Mouse (Mus musculus) spleen, adult 2 months (tissue): Measurements from ENCODE around the gene Cys1. TPM values are rescaled to one million over a fixed set of nuclear protein-coding genes. Genes with fewer than 3 reads are reported as not detected.
A peak's percentile ranks its signal among the peaks of the same experiment; 100 is the strongest.

Source experiments
- DNase-seq, 2 experiments: peaks; one replicate each; pipeline versions ENCODE4 v3.0.0 to v3.0.0-alpha.2; 2012 to 2021; ENCODE audit warnings: low spot score in 2 of 2, low read depth in 1 of 2
- H3K27ac ChIP-seq: fragments of 200-500 bp; 2 replicates; pipeline ENCODE4 v1.5.1; 2012; ENCODE audit warnings: low read length, inconsistent platforms; ENCODE audit not compliant: insufficient read depth
- H3K27me3 ChIP-seq: fragments of 200-500 bp; 2 replicates; pipeline ENCODE4 v1.6.1; 2012; ENCODE audit warnings: mild to moderate bottlenecking, moderate library complexity, low read length, inconsistent platforms; ENCODE audit not compliant: control insufficient read depth, insufficient read depth
- H3K36me3 ChIP-seq: fragments of 200-500 bp; 2 replicates; pipeline ENCODE4 v1.6.1; 2012; ENCODE audit warnings: mild to moderate bottlenecking, low read length, inconsistent platforms; ENCODE audit not compliant: control insufficient read depth, insufficient read depth
- H3K4me1 ChIP-seq: fragments of 200-500 bp; 2 replicates; pipeline ENCODE4 v1.6.1; 2011; ENCODE audit warnings: inconsistent platforms; ENCODE audit not compliant: control insufficient read depth, insufficient read depth, insufficient read length
- H3K4me3 ChIP-seq: fragments of 200-500 bp; 2 replicates; pipeline ENCODE4 v1.5.1; 2011; ENCODE audit warnings: mild to moderate bottlenecking, inconsistent platforms; ENCODE audit not compliant: insufficient read depth, insufficient read length; ENCODE audit errors: extremely low read depth
- CTCF ChIP-seq: fragments of 200-500 bp; IDR thresholded peaks from 2 replicates; pipeline ENCODE4 v1.5.1; 2011; ENCODE audit warnings: mild to moderate bottlenecking, inconsistent platforms; ENCODE audit not compliant: insufficient read depth, insufficient read length, insufficient replicate concordance; ENCODE audit errors: extremely low read depth
- POLR2A ChIP-seq: fragments of 200-500 bp; IDR thresholded peaks from 2 replicates; pipeline ENCODE4 v1.6.1; 2011; ENCODE audit warnings: low read depth, low read length, inconsistent platforms
- WGBS: fragments of 180-500 bp; shearing (Covaris S2); methylation state at CpG from one replicate; pipeline ENCODE4 v1.1.7; 2018; 5-methylcytosine and 5-hydroxymethylcytosine counted together
- polyA plus RNA-seq: library from polyadenylated mRNA; depleted of rRNA; stranded (reverse); fragments of >200 nt; gene quantifications from 2 replicates; pipeline ENCODE4 v1.2.3, GENCODE M21; 2012

Gene Cys1
- polyA plus RNA-seq, 1 experiment: 2.7 TPM

- Histone ChIP-seq H3K27ac (no peak overlapping the region), H3K27me3 (no peaks in the 10 kb centered on the region), H3K36me3 (no peaks in the 10 kb centered on the region), H3K4me1 (no peaks in the 10 kb centered on the region), H3K4me3 (no peak overlapping the region)
- TF ChIP-seq CTCF (no peak), POLR2A (no peak)
- 72% methylated on average over 5 of the region's 5 CpGs for WGBS
- no peak for DNase-seq
Measured at GRCm38 (mm10) chr12:24714579-24715255, 33.1 kb upstream of the Cys1 start.

GRCm38 (mm10) chr12:24712396-24712795 lies 30.8 kb upstream of the Cys1 start:
- H3K4me3 ChIP-seq: no peak overlapping the region
- peaks cover 13% of the 10 kb centered on the region for H3K4me1 ChIP-seq
- 0 out of 2 replicates have a peak, but pooled peaks cover 2% of the 10 kb centered on the region for H3K27me3 ChIP-seq
- 89% methylated on average over 8 of the region's 8 CpGs for WGBS
- DNase-seq: no peak
- no peaks in the 10 kb centered on the region for H3K36me3 ChIP-seq
- H3K27ac ChIP-seq: no peak overlapping the region
- TF ChIP-seq POLR2A (no peak), CTCF (no peak)

- no peak overlapping the region for H3K27ac ChIP-seq
- DNase-seq: peak; percentile 14 to 33
- peaks cover 13% of the 10 kb centered on the region for H3K4me1 ChIP-seq
Measured at GRCm38 (mm10) chr12:24710672-24711071, 29.1 kb upstream of the Cys1 start.

GRCm38 (mm10) chr12:24709831-24710508 lies 28.4 kb upstream of the Cys1 start:
- Histone ChIP-seq H3K4me3 (no peak overlapping the region), H3K27me3 (0 out of 2 replicates have a peak, but pooled peaks cover 2% of the 10 kb centered on the region), H3K27ac (no peak overlapping the region), H3K4me1 (peaks cover 13% of the 10 kb centered on the region), H3K36me3 (no peaks in the 10 kb centered on the region)
- TF ChIP-seq CTCF: no peak
- no peak for TF ChIP-seq POLR2A
- 35% methylated on average over 5 of the region's 5 CpGs for WGBS
- DNase-seq: peak; percentile 14 to 69

More at GRCm38 (mm10) chr12:24710672-24711071, 29.1 kb upstream of the Cys1 start:
- TF ChIP-seq CTCF (peak; percentile 21; the same call in 1 of the 2 replicates), POLR2A (no peak)
- 65% methylated on average over 5 of the region's 5 CpGs for WGBS
- H3K4me3 ChIP-seq: no peak overlapping the region
- no peaks in the 10 kb centered on the region for H3K36me3 ChIP-seq
- H3K27me3 ChIP-seq: 0 out of 2 replicates have a peak, but pooled peaks cover 2% of the 10 kb centered on the region

GRCm38 (mm10) chr12:24709409-24709808 lies 27.8 kb upstream of the Cys1 start:
- 0 out of 2 replicates have a peak, but pooled peaks cover 2% of the 10 kb centered on the region for H3K27me3 ChIP-seq
- 14% methylated on average over 6 of the region's 6 CpGs for WGBS
- H3K27ac ChIP-seq: no peak overlapping the region
- peak in 1 of 2 experiments; percentile 39 for DNase-seq
- H3K4me3 ChIP-seq: no peak overlapping the region
- no peak for TF ChIP-seq CTCF
- TF ChIP-seq POLR2A: no peak
- H3K36me3 ChIP-seq: no peaks in the 10 kb centered on the region
- peaks cover 13% of the 10 kb centered on the region for H3K4me1 ChIP-seq

- Histone ChIP-seq H3K36me3 (no peaks in the 10 kb centered on the region), H3K4me1 (peaks cover 13% of the 10 kb centered on the region), H3K27ac (no peak overlapping the region; the same call in 1 of the 2 replicates), H3K27me3 (0 out of 2 replicates have a peak, but pooled peaks cover 2% of the 10 kb centered on the region), H3K4me3 (peak overlapping the region; percentile 96)
- WGBS: 2% methylated on average over 17 of the region's 17 CpGs
- no peak for DNase-seq
- TF ChIP-seq CTCF (no peak), POLR2A (no peak)
Measured at GRCm38 (mm10) chr12:24708824-24709218, 27.2 kb upstream of the Cys1 start.
